Mouse (Mus musculus) yolk sac, embryonic 10.5 days (tissue): Measurements from ENCODE around the gene Wnt10a.

ENCODE experiments used
- DNase-seq: peaks from one replicate; pipeline ENCODE4 v3.0.0-alpha.2; 2017; ENCODE audit warnings: low spot score

The Wnt10a gene

GRCm38 (mm10) chr1:74791249-74791648 lies at the start of gene Wnt10a:
Wnt10a (plus strand) TSS chr1:74791516.
- DNase-seq: no peak

DNA sequence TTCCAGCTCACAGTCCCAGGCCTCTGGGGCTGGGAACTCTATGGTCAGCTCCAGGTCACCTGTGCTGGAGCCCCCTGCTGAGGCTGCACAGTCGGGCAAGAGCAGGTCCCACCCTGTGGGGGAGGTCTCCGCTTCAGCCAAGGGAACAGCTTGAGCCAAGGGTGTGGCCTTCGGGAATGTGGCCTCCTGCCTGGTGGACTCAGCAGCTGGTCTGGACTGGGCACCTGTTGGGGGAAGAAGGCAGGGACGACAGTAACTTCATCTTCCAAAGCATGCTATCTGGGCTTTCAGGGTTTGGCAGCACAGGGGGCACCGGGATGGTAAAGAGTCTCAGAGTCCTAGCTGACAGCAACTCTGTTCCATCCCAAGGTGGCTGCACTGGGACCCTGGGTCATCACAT lies 44.0 kb upstream of the Wnt10a start:
- no peak for DNase-seq

DNA sequence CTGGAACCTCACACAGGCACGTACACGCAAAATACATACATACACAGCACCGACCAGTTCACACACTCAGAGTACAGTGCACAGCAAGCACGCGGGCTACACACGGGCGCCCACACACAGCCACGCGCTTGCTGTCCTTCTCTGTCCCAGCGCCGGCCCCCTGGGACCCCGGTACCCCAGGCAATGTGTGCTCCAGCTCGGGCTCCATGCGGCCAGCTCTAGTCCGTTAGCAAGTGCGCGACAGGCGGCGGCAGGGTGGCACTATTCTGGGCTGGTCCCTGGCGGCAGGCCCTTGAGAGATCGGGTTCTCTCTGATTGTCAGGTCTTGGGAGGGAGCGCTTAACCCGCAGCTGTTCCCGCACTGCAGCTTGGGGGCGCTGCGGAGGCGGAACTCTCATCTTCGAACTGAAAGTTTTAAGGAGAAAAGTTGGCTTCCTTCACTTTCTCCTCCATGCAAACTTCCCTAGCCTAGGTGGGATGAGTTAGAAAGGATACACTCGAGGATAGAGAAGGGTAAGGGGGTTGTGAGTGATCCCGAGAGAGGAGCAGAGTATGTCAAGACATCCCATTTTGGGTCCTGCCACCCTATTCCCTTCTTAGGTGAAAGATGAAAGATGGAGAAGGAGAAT lies 42.6 kb upstream of the Wnt10a start, which contains the start of gene Prkag3:
TSS of gene Prkag3 (minus strand) at position 579 of the 629 bp plus-strand sequence.
- no peak for DNase-seq

GRCm38 (mm10) chr1:74749301-74749700 lies 42.0 kb upstream of the Wnt10a start:
- peak; percentile 23 for DNase-seq

DNA sequence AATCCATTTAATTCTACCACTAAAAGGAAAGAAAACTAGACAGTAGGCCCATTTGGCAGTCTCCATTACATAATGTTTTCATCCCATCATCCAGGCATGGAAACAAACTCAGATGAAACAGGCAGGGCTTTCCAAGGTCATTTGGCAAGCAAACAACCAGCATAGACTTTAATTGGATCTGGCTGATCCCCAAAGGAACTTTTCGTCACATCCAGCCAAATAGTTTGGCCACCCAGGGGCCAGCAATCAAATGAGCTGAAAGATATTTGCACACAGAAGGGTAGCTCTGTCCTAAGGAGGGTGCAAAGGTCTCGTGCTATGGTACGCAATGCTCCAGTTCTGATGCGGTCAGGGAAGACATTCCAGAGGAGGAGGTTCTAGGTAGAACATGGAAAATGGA lies 40.6 kb upstream of the Wnt10a start:
- peak; percentile 29 for DNase-seq

- DNase-seq: no peak
These were observed 39.2 kb upstream of the Wnt10a start for GRCm38 (mm10) chr1:74752150-74752549.

GRCm38 (mm10) chr1:74752833-74753232 lies 38.5 kb upstream of the Wnt10a start:
- no peak for DNase-seq

DNA sequence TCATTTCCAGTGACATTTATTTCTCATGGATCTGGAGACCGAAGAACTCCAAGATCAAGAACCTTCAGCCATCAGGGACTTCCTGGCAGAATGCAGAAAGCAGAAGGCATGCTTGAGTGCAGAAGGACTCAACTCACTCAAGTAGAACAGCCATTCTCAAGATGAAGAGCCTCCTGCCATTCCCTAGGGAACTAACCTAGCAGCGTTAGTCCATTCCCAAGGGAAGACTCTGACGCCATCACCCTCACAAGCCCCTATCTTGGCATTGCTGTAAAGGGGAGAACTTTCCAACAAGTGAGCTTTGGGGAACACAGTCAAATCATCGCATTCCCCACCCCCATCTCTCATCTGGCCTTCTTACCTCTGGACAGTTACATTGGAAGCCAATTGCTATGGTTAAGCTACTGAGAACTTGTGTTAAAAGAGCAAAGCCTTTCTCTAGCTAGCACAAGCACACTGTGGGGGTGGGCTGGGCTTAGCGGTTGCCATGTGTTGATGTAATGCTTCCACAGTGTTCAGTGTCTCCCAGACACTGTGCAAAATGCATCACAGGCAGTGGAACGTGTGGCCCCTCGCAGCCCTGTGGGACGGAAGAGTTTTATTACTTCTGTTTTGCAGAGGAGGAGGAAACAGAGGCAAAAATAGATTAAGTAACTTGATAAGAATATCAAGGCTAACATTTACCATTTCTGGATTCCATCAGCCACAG lies 37.9 kb upstream of the Wnt10a start:
- DNase-seq: no peak

GRCm38 (mm10) chr1:74754175-74754785 lies 37.0 kb upstream of the Wnt10a start:
- no peak for DNase-seq

- no peak for DNase-seq
These were observed 31.5 kb upstream of the Wnt10a start for GRCm38 (mm10) chr1:74759773-74760172.

- DNase-seq: peak; percentile 38
These were observed 28.2 kb upstream of the Wnt10a start for GRCm38 (mm10) chr1:74763081-74763480.

GRCm38 (mm10) chr1:74770727-74771466 lies 20.4 kb upstream of the Wnt10a start:
- no peak for DNase-seq

DNA sequence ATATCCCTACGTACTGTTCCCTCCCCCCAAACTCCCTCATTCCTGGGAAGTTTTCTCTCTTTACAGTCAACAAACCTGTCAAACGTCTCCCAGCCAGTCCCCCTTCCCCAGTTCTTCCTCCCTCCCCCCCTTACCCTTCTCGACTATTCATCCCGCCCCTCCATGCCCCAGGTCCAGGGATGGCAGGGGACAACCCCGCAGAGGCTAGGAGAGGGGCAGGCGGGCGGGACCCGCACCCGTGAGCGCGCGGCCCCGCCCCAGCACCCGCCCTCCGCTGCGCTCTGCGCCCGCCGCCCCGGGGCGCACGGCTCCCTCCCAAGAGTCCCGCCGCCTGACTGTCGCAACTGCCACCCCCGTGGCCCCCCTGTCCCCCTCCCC lies 19.9 kb upstream of the Wnt10a start:
- DNase-seq: no peak

- no peak for DNase-seq
These were observed 19.6 kb upstream of the Wnt10a start, which contains the start of gene Wnt6 for GRCm38 (mm10) chr1:74771845-74771930. Wnt6 (plus strand) TSS chr1:74771892.

- no peak for DNase-seq
These were observed 19.2 kb upstream of the Wnt10a start for GRCm38 (mm10) chr1:74771931-74772620.

DNA sequence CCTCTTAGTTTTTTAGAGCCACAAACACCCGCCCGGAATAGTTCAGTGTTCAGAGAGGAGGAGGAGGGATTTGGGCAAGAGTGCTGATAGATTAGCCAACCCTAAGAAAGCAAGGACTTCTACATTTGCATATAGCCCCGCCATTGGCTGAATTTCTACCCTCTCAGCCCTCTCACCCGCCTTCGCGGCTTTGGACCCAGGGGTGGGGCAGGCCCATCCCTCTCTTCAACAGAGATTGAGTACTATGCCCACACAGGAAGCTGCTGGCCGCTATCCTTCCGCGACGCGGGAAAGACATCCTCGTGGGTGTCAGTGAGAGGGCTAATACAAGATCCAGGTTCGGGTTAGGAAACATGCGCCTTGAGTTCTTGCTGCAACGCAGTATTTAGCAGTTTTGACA lies 18.2 kb upstream of the Wnt10a start:
- DNase-seq: peak; percentile 84

- DNase-seq: no peak
These were observed 17.3 kb upstream of the Wnt10a start for GRCm38 (mm10) chr1:74774062-74774461.

DNA sequence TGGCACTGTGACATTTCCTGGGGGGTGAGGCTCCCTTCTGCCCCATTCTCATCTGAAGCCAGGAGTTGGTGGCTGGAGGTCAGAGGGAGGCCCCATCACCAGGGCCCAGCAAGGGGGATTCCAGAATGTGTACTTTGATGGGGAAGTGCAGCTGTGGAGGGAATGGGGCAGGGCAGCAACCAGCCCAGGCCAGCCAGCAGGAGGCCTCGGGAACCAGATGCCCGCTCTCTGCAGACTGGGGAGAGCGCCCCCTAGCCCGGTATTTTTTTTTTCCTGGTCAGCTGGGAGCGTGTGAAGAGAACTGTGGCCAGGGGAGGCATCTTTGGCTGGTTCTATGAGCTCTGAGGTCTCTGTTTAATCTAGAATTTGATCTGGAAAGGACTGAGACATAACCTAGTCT lies 15.5 kb upstream of the Wnt10a start:
- DNase-seq: no peak

DNA sequence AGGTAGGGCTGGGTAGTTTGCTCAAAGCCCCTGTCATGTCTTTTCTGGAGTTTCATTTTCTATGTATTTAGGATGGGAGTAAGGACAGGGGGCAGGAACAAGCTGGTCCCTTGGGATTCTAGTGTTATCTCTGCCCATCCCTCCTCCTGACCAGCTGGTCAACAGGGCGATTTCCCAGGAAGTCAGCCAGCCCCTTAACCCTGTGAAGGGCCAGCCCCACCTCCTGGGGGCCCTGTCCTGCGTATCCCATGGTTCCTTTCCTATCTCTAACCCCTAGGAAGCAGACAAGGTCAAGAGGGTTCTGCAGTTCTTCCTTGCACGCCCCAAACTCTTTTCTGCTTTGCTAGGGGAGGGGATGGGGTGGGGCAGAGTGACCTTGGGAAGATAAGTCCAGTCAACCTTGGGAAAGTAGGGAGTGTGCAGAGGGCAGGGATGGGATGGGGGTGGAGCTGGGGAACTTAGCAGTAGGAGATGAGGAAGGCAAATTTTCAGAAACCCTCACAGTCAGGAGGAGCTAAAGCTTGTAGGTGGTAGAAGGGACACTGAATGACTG lies 12.3 kb upstream of the Wnt10a start:
- no peak for DNase-seq

DNA sequence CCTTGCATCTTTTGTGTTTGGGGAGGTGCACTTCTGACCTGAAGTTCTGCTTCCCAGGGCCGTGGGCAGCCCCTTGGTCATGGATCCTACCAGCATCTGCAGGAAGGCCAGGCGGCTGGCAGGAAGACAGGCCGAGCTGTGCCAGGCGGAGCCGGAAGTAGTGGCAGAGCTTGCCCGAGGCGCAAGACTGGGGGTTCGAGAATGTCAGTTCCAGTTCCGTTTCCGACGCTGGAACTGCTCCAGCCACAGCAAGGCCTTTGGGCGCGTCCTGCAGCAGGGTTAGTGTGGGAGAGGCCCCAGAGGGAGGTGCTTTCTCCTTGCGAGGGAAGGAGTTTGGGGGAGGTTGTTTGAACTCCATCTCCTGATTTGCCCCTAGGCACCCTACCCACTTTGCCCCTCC lies 9.3 kb upstream of the Wnt10a start:
- DNase-seq: no peak

GRCm38 (mm10) chr1:74783554-74783953 lies 7.8 kb upstream of the Wnt10a start:
- DNase-seq: no peak

GRCm38 (mm10) chr1:74784041-74784759 lies 7.1 kb upstream of the Wnt10a start:
- DNase-seq: no peak
